Mouse (Mus musculus) kidney, adult 2 months (tissue): Measurements from ENCODE around the gene Rasl11b.

Experiments used
- CTCF ChIP-seq: fragments of 200-500 bp; conservative IDR thresholded peaks from 2 replicates; pipeline ENCODE4 v1.5.1; 2011; ENCODE audit warnings: low read depth, mild to moderate bottlenecking, control low read depth, low read length, moderate library complexity, mixed read lengths; ENCODE audit not compliant: insufficient read depth, insufficient read length
- POLR2A ChIP-seq: fragments of 200-500 bp; IDR thresholded peaks from one replicate; pipeline ENCODE4 v1.6.1; 2011; ENCODE audit warnings: low read depth, low read length, control low read depth

DNA sequence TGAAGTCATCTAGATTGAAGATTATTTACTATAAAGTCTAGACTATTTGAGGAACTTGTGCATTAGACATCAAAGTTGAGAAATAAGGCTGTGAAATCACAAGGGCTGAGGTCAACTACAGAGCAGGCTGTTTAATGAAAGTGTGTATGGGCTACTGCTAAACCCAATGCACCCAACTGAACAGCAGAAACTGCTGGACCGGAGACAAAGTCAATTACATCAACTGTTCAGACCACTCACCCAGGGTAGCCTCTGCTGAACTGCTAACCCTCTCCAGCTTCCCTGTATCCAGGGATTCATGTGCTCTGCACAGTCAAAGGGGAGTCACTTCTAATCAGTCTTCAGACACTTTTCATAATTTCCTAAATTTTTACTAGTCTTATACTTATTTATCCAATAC lies 44.3 kb downstream of the Rasl11b start:
- TF ChIP-seq POLR2A (no peak), CTCF (no peak)
